Mouse (Mus musculus): ENCODE results near the gene Fam209. TPM values are rescaled to one million over a fixed set of nuclear protein-coding genes. Genes with fewer than 3 reads are reported as not detected.
A peak's percentile ranks its signal among the peaks of the same experiment; 100 is the strongest.

Fam209 gene
- polyA plus RNA-seq, 1 experiment from 2014 or later, result 0.21 TPM

GRCm38 (mm10) chr2:172468346-172468819 lies 3.9 kb upstream of the Fam209 start:
- 73% methylated on average over 11 of the region's 11 CpGs for WGBS
- Histone ChIP-seq H3K4me3 (ENCODE audit: low read length) (no peak overlapping the region), H3K4me2 (ENCODE audit: low read depth, low read length) (no peak overlapping the region), H3K27me3 (ENCODE audit: control insufficient read depth, insufficient read depth, low read length) (no peaks in the 10 kb centered on the region), H3K4me1 (ENCODE audit: control insufficient read depth, insufficient read depth, low read length) (peaks cover 5% of the 10 kb centered on the region), H3K36me3 (ENCODE audit: control insufficient read depth, insufficient read depth) (peaks cover 31% of the 10 kb centered on the region), H3K9me3 (replicated peaks; ENCODE audit: control insufficient read depth, low read length) (no peaks in the 10 kb centered on the region), H3K27ac (ENCODE audit: low read length) (no peak overlapping the region), H3K9ac (ENCODE audit: low read length) (no peak overlapping the region)
- ATAC-seq (replicated peaks; ENCODE audit: extremely low read depth, insufficient read depth, low FRiP score), result no peak

GRCm38 (mm10) chr2:172473591-172473990 lies 1.3 kb downstream of the Fam209 start:
- Histone ChIP-seq H3K27me3 (ENCODE audit: control insufficient read depth, insufficient read depth, low read length) (no peaks in the 10 kb centered on the region), H3K27ac (ENCODE audit: low read length) (peak overlapping the region; percentile 31), H3K4me2 (ENCODE audit: low read depth, low read length) (no peak overlapping the region), H3K4me3 (ENCODE audit: low read length) (no peak overlapping the region), H3K9me3 (replicated peaks; ENCODE audit: control insufficient read depth, low read length) (no peaks in the 10 kb centered on the region), H3K4me1 (ENCODE audit: control insufficient read depth, insufficient read depth, low read length) (peaks cover 13% of the 10 kb centered on the region), H3K9ac (ENCODE audit: low read length) (no peak overlapping the region), H3K36me3 (ENCODE audit: control insufficient read depth, insufficient read depth) (peaks cover 10% of the 10 kb centered on the region; the same call in 1 of the 2 replicates)
- 38% methylated on average over 8 of the region's 8 CpGs for WGBS
- no peak for ATAC-seq (replicated peaks; ENCODE audit: extremely low read depth, insufficient read depth, low FRiP score)

GRCm38 (mm10) chr2:172474970-172475369 lies 2.6 kb downstream of the Fam209 start:
- Histone ChIP-seq H3K4me1 (ENCODE audit: control insufficient read depth, insufficient read depth, low read length) (peaks cover 13% of the 10 kb centered on the region), H3K4me3 (ENCODE audit: low read length) (no peak overlapping the region), H3K9ac (ENCODE audit: low read length) (no peak overlapping the region), H3K4me2 (ENCODE audit: low read depth, low read length) (no peak overlapping the region), H3K36me3 (ENCODE audit: control insufficient read depth, insufficient read depth) (peaks cover 2% of the 10 kb centered on the region; the same call in 1 of the 2 replicates), H3K27me3 (ENCODE audit: control insufficient read depth, insufficient read depth, low read length) (no peaks in the 10 kb centered on the region), H3K9me3 (replicated peaks; ENCODE audit: control insufficient read depth, low read length) (no peaks in the 10 kb centered on the region), H3K27ac (ENCODE audit: low read length) (no peak overlapping the region)
- 27% methylated on average over 6 of the region's 6 CpGs for WGBS
- no peak for ATAC-seq (replicated peaks; ENCODE audit: extremely low read depth, insufficient read depth, low FRiP score)

- no peak overlapping the region for H3K4me3 ChIP-seq (ENCODE audit: low read length)
- no peak overlapping the region for H3K27ac ChIP-seq (ENCODE audit: low read length)
- no peaks in the 10 kb centered on the region for H3K27me3 ChIP-seq (ENCODE audit: control insufficient read depth, insufficient read depth, low read length)
- no peaks in the 10 kb centered on the region for H3K36me3 ChIP-seq (ENCODE audit: control insufficient read depth, insufficient read depth)
- H3K9ac ChIP-seq (ENCODE audit: low read length), result no peak overlapping the region
- peak overlapping the region; percentile 40; the same call in 1 of the 2 replicates for H3K4me2 ChIP-seq (ENCODE audit: low read depth, low read length)
- ATAC-seq (replicated peaks; ENCODE audit: extremely low read depth, insufficient read depth, low FRiP score), result peak; percentile 30; the same call in 1 of the 2 replicates
- 15% methylated on average over 10 of the region's 10 CpGs for WGBS
- H3K9me3 ChIP-seq (replicated peaks; ENCODE audit: control insufficient read depth, low read length), result no peaks in the 10 kb centered on the region
- peaks cover 13% of the 10 kb centered on the region for H3K4me1 ChIP-seq (ENCODE audit: control insufficient read depth, insufficient read depth, low read length)
Measured at GRCm38 (mm10) chr2:172476707-172477260, 4.5 kb downstream of the Fam209 start.

- WGBS, result 20% methylated on average over 3 of the region's 3 CpGs
- Histone ChIP-seq H3K4me1 (ENCODE audit: control insufficient read depth, insufficient read depth, low read length) (peaks cover 13% of the 10 kb centered on the region), H3K4me2 (ENCODE audit: low read depth, low read length) (peak overlapping the region; percentile 75), H3K9me3 (replicated peaks; ENCODE audit: control insufficient read depth, low read length) (no peaks in the 10 kb centered on the region), H3K36me3 (ENCODE audit: control insufficient read depth, insufficient read depth) (no peaks in the 10 kb centered on the region), H3K9ac (ENCODE audit: low read length) (peak overlapping the region; percentile 74), H3K4me3 (ENCODE audit: low read length) (peak overlapping the region; percentile 54), H3K27ac (ENCODE audit: low read length) (peak overlapping the region; percentile 82), H3K27me3 (ENCODE audit: control insufficient read depth, insufficient read depth, low read length) (no peaks in the 10 kb centered on the region)
- peak; percentile 85 for ATAC-seq (replicated peaks; ENCODE audit: extremely low read depth, insufficient read depth, low FRiP score)
Measured at GRCm38 (mm10) chr2:172477350-172477749, 5.0 kb downstream of the Fam209 start.

GRCm38 (mm10) chr2:172477860-172478259 lies 5.5 kb downstream of the Fam209 start:
- Histone ChIP-seq H3K36me3 (ENCODE audit: control insufficient read depth, insufficient read depth) (no peaks in the 10 kb centered on the region), H3K9me3 (replicated peaks; ENCODE audit: control insufficient read depth, low read length) (no peaks in the 10 kb centered on the region), H3K27ac (ENCODE audit: low read length) (peak overlapping the region; percentile 82), H3K9ac (ENCODE audit: low read length) (peak overlapping the region; percentile 74), H3K4me3 (ENCODE audit: low read length) (peak overlapping the region; percentile 54), H3K4me2 (ENCODE audit: low read depth, low read length) (peak overlapping the region; percentile 75), H3K4me1 (ENCODE audit: control insufficient read depth, insufficient read depth, low read length) (peaks cover 13% of the 10 kb centered on the region), H3K27me3 (ENCODE audit: control insufficient read depth, insufficient read depth, low read length) (no peaks in the 10 kb centered on the region)
- ATAC-seq (replicated peaks; ENCODE audit: extremely low read depth, insufficient read depth, low FRiP score), result peak; percentile 55
- WGBS, result 3% methylated on average over 2 of the region's 2 CpGs

GRCm38 (mm10) chr2:172480296-172480695 lies 8.0 kb downstream of the Fam209 start:
- Histone ChIP-seq H3K4me1 (ENCODE audit: control insufficient read depth, insufficient read depth, low read length) (peaks cover 6% of the 10 kb centered on the region), H3K4me2 (ENCODE audit: low read depth, low read length) (no peak overlapping the region), H3K9me3 (replicated peaks; ENCODE audit: control insufficient read depth, low read length) (no peaks in the 10 kb centered on the region), H3K9ac (ENCODE audit: low read length) (no peak overlapping the region), H3K27me3 (ENCODE audit: control insufficient read depth, insufficient read depth, low read length) (no peaks in the 10 kb centered on the region), H3K4me3 (ENCODE audit: low read length) (no peak overlapping the region), H3K36me3 (ENCODE audit: control insufficient read depth, insufficient read depth) (no peaks in the 10 kb centered on the region), H3K27ac (ENCODE audit: low read length) (no peak overlapping the region)
- ATAC-seq (replicated peaks; ENCODE audit: extremely low read depth, insufficient read depth, low FRiP score), result no peak
- 57% methylated on average over 7 of the region's 7 CpGs for WGBS

GRCm38 (mm10) chr2:172481654-172482385 lies 9.5 kb downstream of the Fam209 start:
- H3K4me2 ChIP-seq (ENCODE audit: low read depth, low read length), result no peak overlapping the region
- no peak for ATAC-seq (replicated peaks; ENCODE audit: extremely low read depth, insufficient read depth, low FRiP score)
- no peak overlapping the region for H3K4me3 ChIP-seq (ENCODE audit: low read length)
- H3K4me1 ChIP-seq (ENCODE audit: control insufficient read depth, insufficient read depth, low read length), result peaks cover 3% of the 10 kb centered on the region
- no peaks in the 10 kb centered on the region for H3K9me3 ChIP-seq (replicated peaks; ENCODE audit: control insufficient read depth, low read length)
- no peaks in the 10 kb centered on the region for H3K27me3 ChIP-seq (ENCODE audit: control insufficient read depth, insufficient read depth, low read length)
- H3K36me3 ChIP-seq (ENCODE audit: control insufficient read depth, insufficient read depth), result no peaks in the 10 kb centered on the region
- H3K9ac ChIP-seq (ENCODE audit: low read length), result no peak overlapping the region
- no peak overlapping the region for H3K27ac ChIP-seq (ENCODE audit: low read length)
- 80% methylated on average over 16 of the region's 16 CpGs for WGBS

- ATAC-seq (replicated peaks; ENCODE audit: extremely low read depth, insufficient read depth, low FRiP score), result no peak
- H3K27me3 ChIP-seq (ENCODE audit: control insufficient read depth, insufficient read depth, low read length), result no peaks in the 10 kb centered on the region
- H3K4me3 ChIP-seq (ENCODE audit: low read length), result no peak overlapping the region
- WGBS, result 83% methylated on average over 14 of the region's 14 CpGs
- no peak overlapping the region for H3K9ac ChIP-seq (ENCODE audit: low read length)
- no peak overlapping the region for H3K4me2 ChIP-seq (ENCODE audit: low read depth, low read length)
- H3K9me3 ChIP-seq (replicated peaks; ENCODE audit: control insufficient read depth, low read length), result no peaks in the 10 kb centered on the region
- H3K27ac ChIP-seq (ENCODE audit: low read length), result no peak overlapping the region
- no peaks in the 10 kb centered on the region for H3K36me3 ChIP-seq (ENCODE audit: control insufficient read depth, insufficient read depth)
- H3K4me1 ChIP-seq (ENCODE audit: control insufficient read depth, insufficient read depth, low read length), result no peaks in the 10 kb centered on the region
Measured at GRCm38 (mm10) chr2:172483766-172484413, 11.6 kb downstream of the Fam209 start.

All from heart, embryonic 16.5 days (tissue).